Mouse (Mus musculus): ENCODE results near the gene Rab37. TPM values are rescaled to one million over a fixed set of nuclear protein-coding genes. Genes with fewer than 3 reads are reported as not detected.

Rab37 gene
- polyA plus RNA-seq, 1 experiment from 2014 or later, result 0.93 TPM

- H3K27me3 ChIP-seq (replicated peaks), result 0 out of 2 replicates have a peak, but pooled peaks cover 10% of the 10 kb centered on the region
- no peak overlapping the region for H3K4me3 ChIP-seq (replicated peaks)
- no peak overlapping the region for H3K27ac ChIP-seq (replicated peaks)
- H3K36me3 ChIP-seq, result peaks cover 32% of the 10 kb centered on the region
- H3K4me1 ChIP-seq, result peaks cover 12% of the 10 kb centered on the region
- no peak overlapping the region for H3K4me2 ChIP-seq
- H3K9ac ChIP-seq (replicated peaks), result no peak overlapping the region
- ATAC-seq (ENCODE audit: low FRiP score), result no peak
- no peaks in the 10 kb centered on the region for H3K9me3 ChIP-seq (replicated peaks)
- 63% methylated on average over 12 of the region's 12 CpGs for WGBS
Observed at GRCm38 (mm10) chr11:115208126-115208525, 116.9 kb downstream of the Rab37 start.

GRCm38 (mm10) chr11:115208776-115209732, 117.8 kb downstream of the Rab37 start:
- Histone ChIP-seq H3K27me3 (replicated peaks) (peaks cover 11% of the 10 kb centered on the region; the same call in 1 of the 2 replicates), H3K4me3 (replicated peaks) (no peak overlapping the region), H3K9me3 (replicated peaks) (no peaks in the 10 kb centered on the region), H3K27ac (replicated peaks) (no peak overlapping the region), H3K36me3 (peaks cover 28% of the 10 kb centered on the region), H3K4me1 (peaks cover 12% of the 10 kb centered on the region), H3K9ac (replicated peaks) (no peak overlapping the region), H3K4me2 (no peak overlapping the region)
- WGBS, result 82% methylated on average over 25 of the region's 25 CpGs
- ATAC-seq (ENCODE audit: low FRiP score), result no peak

GRCm38 (mm10) chr11:115209958-115210357, 118.7 kb downstream of the Rab37 start:
- H3K9ac ChIP-seq (replicated peaks), result no peak overlapping the region
- peaks cover 25% of the 10 kb centered on the region for H3K36me3 ChIP-seq
- H3K4me2 ChIP-seq, result no peak overlapping the region
- no peak overlapping the region for H3K4me3 ChIP-seq (replicated peaks)
- whole genome bisulfite sequencing, result 81% methylated on average over 7 of the region's 7 CpGs
- H3K27me3 ChIP-seq (replicated peaks), result peaks cover 10% of the 10 kb centered on the region; the same call in 1 of the 2 replicates
- peaks cover 12% of the 10 kb centered on the region for H3K4me1 ChIP-seq
- no peak overlapping the region for H3K27ac ChIP-seq (replicated peaks)
- ATAC-seq (ENCODE audit: low FRiP score), result no peak
- H3K9me3 ChIP-seq (replicated peaks), result no peaks in the 10 kb centered on the region

Other genes starting within 250 kb of the Rab37 start
- 8.8 and 12.0 TPM in 2 replicates for gene Gprc5c, start 240.3 kb upstream of the Rab37 start, polyA plus RNA-seq (2015; fragmentation: Nextera tagmentation; extraction: Ambion mirVana)
- gene Cd300a, start 201.4 kb upstream of the Rab37 start, polyA plus RNA-seq (2015; fragmentation: Nextera tagmentation; extraction: Ambion mirVana), result 0.59 and 1.3 TPM in 2 replicates
- gene Cd300lb, start 157.0 kb upstream of the Rab37 start, polyA plus RNA-seq (2015; fragmentation: Nextera tagmentation; extraction: Ambion mirVana), result 0.05 and 0.28 TPM in 2 replicates
- gene Cd300c, start 122.3 kb upstream of the Rab37 start, polyA plus RNA-seq (2015; fragmentation: Nextera tagmentation; extraction: Ambion mirVana), result not detected in 2 replicates
- gene Cd300ld, start 101.5 kb upstream of the Rab37 start, polyA plus RNA-seq (2015; fragmentation: Nextera tagmentation; extraction: Ambion mirVana), result 0.19 TPM in 1 of 2 replicates, not detected in the other
- gene Cd300c2, start 89.6 kb upstream of the Rab37 start, polyA plus RNA-seq (2015; fragmentation: Nextera tagmentation; extraction: Ambion mirVana), result 2.0 and 2.2 TPM in 2 replicates
- not detected in 2 replicates for gene Cd300ld2, start 75.2 kb upstream of the Rab37 start, polyA plus RNA-seq (2015; fragmentation: Nextera tagmentation; extraction: Ambion mirVana)
- gene Cd300ld4, start 64.4 kb upstream of the Rab37 start, polyA plus RNA-seq (2015; fragmentation: Nextera tagmentation; extraction: Ambion mirVana), result not detected in 2 replicates
- not detected in 2 replicates for gene Cd300ld5, start 53.7 kb upstream of the Rab37 start, polyA plus RNA-seq (2015; fragmentation: Nextera tagmentation; extraction: Ambion mirVana)
- gene Cd300ld3, start 43.0 kb upstream of the Rab37 start, polyA plus RNA-seq (2015; fragmentation: Nextera tagmentation; extraction: Ambion mirVana), result not detected in 2 replicates
- gene Cd300e, start 29.3 kb upstream of the Rab37 start, polyA plus RNA-seq (2015; fragmentation: Nextera tagmentation; extraction: Ambion mirVana), result 0.06 TPM in 1 of 2 replicates, not detected in the other
- 0.20 and 0.27 TPM in 2 replicates for gene Cd300lf, start 42.6 kb downstream of the Rab37 start, polyA plus RNA-seq (2015; fragmentation: Nextera tagmentation; extraction: Ambion mirVana)
- gene Slc9a3r1, start 71.9 kb downstream of the Rab37 start, polyA plus RNA-seq (2015; fragmentation: Nextera tagmentation; extraction: Ambion mirVana), result 45.5 and 80.6 TPM in 2 replicates
- gene Tmem104, start 96.1 kb downstream of the Rab37 start, polyA plus RNA-seq (2015; fragmentation: Nextera tagmentation; extraction: Ambion mirVana), result 11.7 TPM in 2 replicates
- 22.0 and 22.8 TPM in 2 replicates for gene Nat9, start 96.4 kb downstream of the Rab37 start, polyA plus RNA-seq (2015; fragmentation: Nextera tagmentation; extraction: Ambion mirVana)
- 0.34 and 0.44 TPM in 2 replicates for gene Grin2c, start 175.8 kb downstream of the Rab37 start, polyA plus RNA-seq (2015; fragmentation: Nextera tagmentation; extraction: Ambion mirVana)
- 18.6 and 21.5 TPM in 2 replicates for gene Fdxr, start 185.6 kb downstream of the Rab37 start, polyA plus RNA-seq (2015; fragmentation: Nextera tagmentation; extraction: Ambion mirVana)
- 2.0 and 2.1 TPM in 2 replicates for gene Fads6, start 206.2 kb downstream of the Rab37 start, polyA plus RNA-seq (2015; fragmentation: Nextera tagmentation; extraction: Ambion mirVana)
- gene Otop2, start 215.7 kb downstream of the Rab37 start, polyA plus RNA-seq (2015; fragmentation: Nextera tagmentation; extraction: Ambion mirVana), result 0.15 and 0.26 TPM in 2 replicates
- gene Ush1g, start 230.6 kb downstream of the Rab37 start, polyA plus RNA-seq (2015; fragmentation: Nextera tagmentation; extraction: Ambion mirVana), result 0.09 and 0.14 TPM in 2 replicates
- gene Otop3, start 243.3 kb downstream of the Rab37 start, polyA plus RNA-seq (2015; fragmentation: Nextera tagmentation; extraction: Ambion mirVana), result 2.5 and 2.6 TPM in 2 replicates